Mouse (Mus musculus) kidney, adult 2 months (tissue): Measurements from ENCODE around the gene Fam126a.

Experiments
- CTCF ChIP-seq: fragments of 200-500 bp; conservative IDR thresholded peaks from 2 replicates; pipeline ENCODE4 v1.5.1; 2011; ENCODE audit warnings: low read depth, mild to moderate bottlenecking, control low read depth, low read length, moderate library complexity, mixed read lengths; ENCODE audit not compliant: insufficient read depth, insufficient read length
- POLR2A ChIP-seq: fragments of 200-500 bp; IDR thresholded peaks from one replicate; pipeline ENCODE4 v1.6.1; 2011; ENCODE audit warnings: low read depth, low read length, control low read depth

- TF ChIP-seq CTCF (no peak), POLR2A (no peak)
These were observed 143.4 kb downstream of the Fam126a start for GRCm38 (mm10) chr5:23887111-23887510.
